Mouse (Mus musculus) midbrain, embryonic 12.5 days (tissue): Measurements from ENCODE around the gene Fcer1a. TPM values are rescaled to one million over a fixed set of nuclear protein-coding genes. Genes with fewer than 3 reads are reported as not detected.
"Not testable (repeated sequence)": the region's sequence is repeated elsewhere in the genome, so short reads cannot be mapped to it uniquely, and the experiment has no call there.

Experiments used
- ATAC-seq: fragments of 200-750 bp; cut with Nextera tagmentation; 2 replicates; pipeline ENCODE4 v1.8.0; 2017; ENCODE audit warnings: low read depth, moderate TSS enrichment, moderate library complexity; ENCODE audit not compliant: low FRiP score
- H3K27ac ChIP-seq: fragments of 300-500 bp; sonication (generic); replicated peaks from 2 replicates; pipeline ENCODE4 v1.5.1; 2016; ENCODE audit warnings: mild to moderate bottlenecking
- H3K27me3 ChIP-seq: fragments of 300-500 bp; sonication (generic); 2 replicates; pipeline ENCODE4 v1.6.1; 2016; ENCODE audit warnings: mild to moderate bottlenecking
- H3K36me3 ChIP-seq: fragments of 300-500 bp; sonication (generic); 2 replicates; pipeline ENCODE4 v1.6.1; 2016
- H3K4me1 ChIP-seq: fragments of 300-500 bp; sonication (generic); 2 replicates; pipeline ENCODE4 v1.6.1; 2016
- H3K4me2 ChIP-seq: fragments of 300-500 bp; sonication (generic); replicated peaks from 2 replicates; pipeline ENCODE4 v1.6.1; 2016; ENCODE audit warnings: mild to moderate bottlenecking, moderate library complexity
- H3K4me3 ChIP-seq: fragments of 300-500 bp; sonication (generic); 2 replicates; pipeline ENCODE4 v1.5.1; 2016; ENCODE audit warnings: mild to moderate bottlenecking
- H3K9ac ChIP-seq: fragments of 300-500 bp; sonication (generic); replicated peaks from 2 replicates; pipeline ENCODE4 v1.6.1; 2016; ENCODE audit warnings: mild to moderate bottlenecking, moderate library complexity
- H3K9me3 ChIP-seq: fragments of 300-500 bp; sonication (generic); 2 replicates; pipeline ENCODE4 v1.6.1; 2016; ENCODE audit warnings: mild to moderate bottlenecking
- WGBS: fragments of 180-500 bp; shearing (Covaris S2); methylation state at CpG from one replicate; pipeline ENCODE4 v1.1.7; 2016; 5-methylcytosine and 5-hydroxymethylcytosine counted together
- polyA plus RNA-seq: library from polyadenylated mRNA; unstranded; fragments of >200 nt; fragmentation: Nextera tagmentation; extraction: Ambion mirVana; gene quantifications from 2 replicates; pipeline ENCODE4 v1.2.1, GENCODE M21; 2016

Gene Fcer1a
- polyA plus RNA-seq, result not detected in 2 replicates

GRCm38 (mm10) chr1:173227081-173227480 lies at the start of gene Fcer1a:
Gene Fcer1a, minus strand, starts transcription at chr1:173227214.
- 87% methylated on average over 2 of the region's 2 CpGs for WGBS
- Histone ChIP-seq H3K27me3 (no peaks in the 10 kb centered on the region), H3K4me3 (no peak within 1 kb of the TSS)

GRCm38 (mm10) chr1:173265701-173266100 lies 38.7 kb upstream of the Fcer1a start, which contains the start of gene Olfr418:
Gene Olfr418, plus strand, starts transcription at chr1:173266001.
- Histone ChIP-seq H3K27ac (no peak within 1 kb of the TSS), H3K4me1 (no peaks in the 10 kb centered on the region), H3K27me3 (no peaks in the 10 kb centered on the region), H3K9me3 (no peaks in the 10 kb centered on the region), H3K4me2 (no peak within 1 kb of the TSS), H3K4me3 (no peak within 1 kb of the TSS), H3K36me3 (no peaks in the 10 kb centered on the region), H3K9ac (no peak within 1 kb of the TSS)
- no peak for ATAC-seq

More at GRCm38 (mm10) chr1:173227081-173227480, at the start of gene Fcer1a:
- no peak within 1 kb of the TSS for H3K27ac ChIP-seq
- H3K4me2 ChIP-seq, result no peak within 1 kb of the TSS
- H3K36me3 ChIP-seq, result no peaks in the 10 kb centered on the region
- H3K9ac ChIP-seq, result no peak within 1 kb of the TSS
- H3K4me1 ChIP-seq, result no peaks in the 10 kb centered on the region
- H3K9me3 ChIP-seq, result no peaks in the 10 kb centered on the region
- no peak for ATAC-seq

DNA sequence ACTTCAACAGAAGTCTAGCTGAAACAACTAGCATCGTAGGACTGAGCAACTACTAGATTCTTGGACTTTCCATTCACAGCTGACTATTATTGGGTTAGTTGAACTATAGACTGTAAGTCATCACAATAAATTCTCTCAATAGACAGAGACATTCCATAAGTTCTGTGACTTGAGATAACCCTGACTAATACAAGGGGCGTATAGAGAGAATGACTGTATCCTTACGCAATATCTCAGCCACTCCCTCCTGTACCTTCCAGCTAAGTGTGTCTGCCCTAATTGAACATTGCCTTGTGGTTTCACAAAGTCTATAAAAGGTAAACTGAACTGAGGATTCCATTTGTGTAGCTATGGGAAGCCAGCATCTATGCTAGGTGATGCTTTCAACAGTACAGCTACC lies 22.9 kb upstream of the Fcer1a start:
- H3K4me2 ChIP-seq, result no peak overlapping the region
- H3K4me1 ChIP-seq, result no peaks in the 10 kb centered on the region
- H3K9ac ChIP-seq, result no peak overlapping the region
- WGBS, result 90% methylated on average over 3 of the region's 3 CpGs
- H3K36me3 ChIP-seq, result no peaks in the 10 kb centered on the region
- ATAC-seq, result no peak
- no peak overlapping the region for H3K4me3 ChIP-seq
- no peak overlapping the region for H3K27ac ChIP-seq
- no peaks in the 10 kb centered on the region for H3K27me3 ChIP-seq
- H3K9me3 ChIP-seq, result no peaks in the 10 kb centered on the region

- H3K36me3 ChIP-seq, H3K27me3 ChIP-seq, H3K4me1 ChIP-seq, H3K27ac ChIP-seq, H3K4me2 ChIP-seq, H3K9me3 ChIP-seq, H3K4me3 ChIP-seq, ATAC-seq, H3K9ac ChIP-seq: not testable (repeated sequence)
- WGBS, result 87% methylated on average over 1 of the region's 1 CpGs
Observed at GRCm38 (mm10) chr1:173237004-173237403, 10.0 kb upstream of the Fcer1a start.

DNA sequence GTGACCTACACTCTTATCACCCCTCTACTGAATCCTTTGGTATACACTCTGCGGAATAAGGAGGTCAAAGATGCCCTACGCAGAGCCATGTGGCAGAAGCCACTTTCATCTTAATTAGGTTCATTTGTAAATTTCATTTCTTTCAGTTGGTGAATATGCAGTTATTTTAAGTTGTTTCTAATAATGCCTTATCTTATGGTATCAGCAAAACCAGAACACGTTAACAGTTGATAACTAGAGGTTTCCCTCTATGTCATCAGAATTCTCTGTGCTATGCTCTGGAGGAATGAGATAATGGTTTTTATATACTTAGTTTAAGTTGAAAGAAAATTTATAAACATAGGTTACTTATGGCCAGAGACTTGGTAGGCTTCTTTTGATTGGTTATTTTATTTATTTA lies 10.5 kb downstream of the Fcer1a start:
- WGBS, result 91% methylated on average over 3 of the region's 3 CpGs

DNA sequence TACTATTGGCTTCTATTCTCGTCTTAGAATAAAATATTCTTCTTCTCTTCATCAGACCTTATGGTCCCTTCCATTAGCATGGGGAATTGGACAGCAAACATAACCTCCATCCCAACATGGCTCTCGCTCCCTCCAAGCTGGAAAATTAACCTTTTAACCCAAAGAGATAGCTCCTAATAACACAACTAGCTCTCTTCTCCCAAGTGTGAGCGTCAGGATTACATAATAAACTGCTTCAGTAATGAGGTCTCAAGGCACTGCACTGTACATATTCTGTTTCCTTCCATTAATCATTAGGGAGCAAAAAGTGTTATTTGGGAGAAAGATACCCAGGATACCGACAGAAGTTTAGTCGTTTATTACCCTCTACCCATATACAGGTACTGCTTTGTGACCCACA lies 14.9 kb downstream of the Fcer1a start, which contains the start of gene Olfr1404:
TSS of gene Olfr1404 (plus strand) at position 301 of the 400 bp plus-strand sequence.
- 86% methylated on average over 5 of the region's 5 CpGs for WGBS
- no peaks in the 10 kb centered on the region for H3K36me3 ChIP-seq
- H3K4me2 ChIP-seq, result no peak within 1 kb of the TSS
- no peak within 1 kb of the TSS for H3K9ac ChIP-seq
- no peak for ATAC-seq
- no peak within 1 kb of the TSS for H3K27ac ChIP-seq
- H3K4me3 ChIP-seq, result no peak within 1 kb of the TSS
- no peaks in the 10 kb centered on the region for H3K27me3 ChIP-seq
- H3K4me1 ChIP-seq, result no peaks in the 10 kb centered on the region
- no peaks in the 10 kb centered on the region for H3K9me3 ChIP-seq

More for the DNA sequence above, 10.5 kb downstream of the Fcer1a start:
- Histone ChIP-seq H3K36me3 (no peaks in the 10 kb centered on the region), H3K27me3 (no peaks in the 10 kb centered on the region), H3K4me2 (no peak overlapping the region), H3K4me3 (no peak overlapping the region), H3K4me1 (no peaks in the 10 kb centered on the region), H3K9me3 (no peaks in the 10 kb centered on the region), H3K27ac (no peak overlapping the region), H3K9ac (no peak overlapping the region)
- ATAC-seq, result no peak

DNA sequence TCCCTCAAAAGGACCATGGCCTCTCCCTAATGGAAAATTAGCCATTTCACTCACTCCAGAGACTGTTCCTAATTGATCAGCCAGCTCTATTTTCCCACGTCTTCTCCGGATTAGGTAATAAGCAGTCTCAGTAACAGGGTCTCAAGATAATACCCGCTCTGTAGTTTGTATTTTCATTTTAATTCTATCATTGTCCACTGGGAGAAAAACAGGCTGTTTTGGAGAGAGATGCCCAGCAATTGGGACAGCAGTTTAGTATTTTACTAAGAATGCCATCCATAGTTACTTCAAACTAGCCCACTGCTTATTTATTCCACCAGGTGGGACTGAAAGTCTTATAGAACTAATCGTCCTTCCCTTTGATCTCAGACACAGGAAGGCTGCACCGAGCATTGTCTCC lies 29.5 kb downstream of the Fcer1a start, which contains the start of gene Olfr218:
TSS of gene Olfr218 (plus strand) at position 301 of the 400 bp plus-strand sequence.
- 75% methylated on average over 5 of the region's 5 CpGs for WGBS
- no peaks in the 10 kb centered on the region for H3K36me3 ChIP-seq
- H3K4me3 ChIP-seq, result no peak within 1 kb of the TSS
- no peaks in the 10 kb centered on the region for H3K4me1 ChIP-seq
- no peaks in the 10 kb centered on the region for H3K27me3 ChIP-seq
- H3K9me3 ChIP-seq, result no peaks in the 10 kb centered on the region
- ATAC-seq, result no peak
- no peak within 1 kb of the TSS for H3K4me2 ChIP-seq
- no peak within 1 kb of the TSS for H3K9ac ChIP-seq
- H3K27ac ChIP-seq, result no peak within 1 kb of the TSS

- WGBS, result 84% methylated on average over 2 of the region's 2 CpGs
- H3K4me1 ChIP-seq, result no peaks in the 10 kb centered on the region
- H3K4me2 ChIP-seq, result no peak overlapping the region
- H3K27ac ChIP-seq, result no peak overlapping the region
- H3K9me3 ChIP-seq, result no peaks in the 10 kb centered on the region
- H3K27me3 ChIP-seq, result no peaks in the 10 kb centered on the region
- no peaks in the 10 kb centered on the region for H3K36me3 ChIP-seq
- H3K4me3 ChIP-seq, result no peak overlapping the region
- no peak overlapping the region for H3K9ac ChIP-seq
- ATAC-seq, result no peak
Observed at GRCm38 (mm10) chr1:173196359-173196758, 30.7 kb downstream of the Fcer1a start.

DNA sequence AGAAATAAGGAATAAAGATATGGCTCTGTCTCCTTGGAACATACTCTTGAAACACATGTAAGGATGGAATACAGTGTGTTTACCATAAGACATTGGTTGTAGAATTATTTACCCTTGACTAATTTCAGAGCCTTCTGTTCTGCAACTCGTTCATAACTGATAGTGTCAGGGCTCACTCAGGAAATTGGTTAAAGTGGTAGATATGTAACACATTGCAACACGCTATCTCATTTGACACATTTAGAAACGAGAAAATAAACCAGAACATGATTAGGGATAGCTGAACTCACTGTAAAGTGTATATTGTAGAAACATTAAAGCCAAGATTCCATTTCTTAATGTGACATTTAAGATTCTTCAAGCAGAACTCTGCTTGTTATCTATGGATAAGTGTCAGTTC lies 35.0 kb downstream of the Fcer1a start:
- Histone ChIP-seq H3K9ac (no peak overlapping the region), H3K27me3 (no peaks in the 10 kb centered on the region), H3K4me2 (no peak overlapping the region), H3K4me3 (no peak overlapping the region), H3K9me3 (no peaks in the 10 kb centered on the region), H3K36me3 (no peaks in the 10 kb centered on the region), H3K27ac (no peak overlapping the region), H3K4me1 (no peaks in the 10 kb centered on the region)
- WGBS, result 85% methylated on average over 3 of the region's 3 CpGs
- ATAC-seq, result no peak

- no peaks in the 10 kb centered on the region for H3K9me3 ChIP-seq
- no peak within 1 kb of the TSS for H3K27ac ChIP-seq
- no peak within 1 kb of the TSS for H3K4me3 ChIP-seq
- H3K9ac ChIP-seq, result no peak within 1 kb of the TSS
- WGBS, result 67% methylated on average over 3 of the region's 3 CpGs
- H3K4me1 ChIP-seq, result no peaks in the 10 kb centered on the region
- ATAC-seq, result no peak
- no peaks in the 10 kb centered on the region for H3K36me3 ChIP-seq
- no peaks in the 10 kb centered on the region for H3K27me3 ChIP-seq
- no peak within 1 kb of the TSS for H3K4me2 ChIP-seq
Observed at GRCm38 (mm10) chr1:173190540-173190939, 36.5 kb downstream of the Fcer1a start, which contains the start of gene Olfr1406. Gene Olfr1406, minus strand, starts transcription at chr1:173190640.

DNA sequence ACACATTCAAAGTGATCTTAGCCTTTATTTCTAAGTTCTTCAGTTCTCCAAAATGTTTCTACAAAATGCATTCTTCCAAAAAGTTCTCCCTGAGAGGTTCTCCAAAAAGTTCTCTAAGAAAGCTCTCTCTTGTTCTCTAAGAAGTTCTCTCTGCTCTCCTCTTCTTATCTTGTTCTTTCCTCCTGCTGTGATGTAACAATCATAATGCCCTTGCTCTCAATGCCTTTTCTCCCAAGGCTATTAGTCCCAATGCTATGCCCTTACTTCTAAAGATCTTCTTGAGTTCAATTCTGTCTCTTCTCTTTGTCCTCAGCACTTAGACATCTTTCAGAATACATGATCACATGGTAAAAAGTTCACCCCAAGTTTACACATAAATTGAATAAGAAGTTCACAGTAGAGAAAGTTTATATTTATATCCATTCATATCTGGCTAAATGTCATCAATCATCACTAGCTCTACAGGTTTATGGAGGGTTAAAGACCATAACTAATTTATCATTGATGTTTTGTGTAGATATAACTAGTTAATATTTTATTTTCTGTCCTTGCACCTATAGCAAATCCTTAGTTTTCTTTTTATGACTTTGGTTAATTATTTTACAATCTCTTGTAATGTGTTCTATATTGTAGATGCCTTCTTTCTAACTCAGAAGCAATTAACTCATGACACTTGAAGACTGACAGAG lies 52.7 kb downstream of the Fcer1a start:
- no peak overlapping the region for H3K4me2 ChIP-seq
- no peak overlapping the region for H3K4me3 ChIP-seq
- H3K4me1 ChIP-seq, result no peaks in the 10 kb centered on the region
- no peaks in the 10 kb centered on the region for H3K27me3 ChIP-seq
- H3K9ac ChIP-seq, result no peak overlapping the region
- H3K27ac ChIP-seq, result no peak overlapping the region
- ATAC-seq, result no peak
- H3K9me3 ChIP-seq, result no peaks in the 10 kb centered on the region
- no peaks in the 10 kb centered on the region for H3K36me3 ChIP-seq
